Mouse (Mus musculus) midbrain, postnatal 0 days (tissue): ENCODE measurements around the gene Rhot1. TPM values are rescaled to one million over a fixed set of nuclear protein-coding genes. Genes with fewer than 3 reads are reported as not detected.

ENCODE experiments used
- ATAC-seq: fragments of 200-750 bp; cut with Nextera tagmentation; 2 replicates; pipeline ENCODE4 v1.8.0; 2017; ENCODE audit warnings: moderate number of reproducible peaks, mild to moderate bottlenecking, moderate TSS enrichment, moderate library complexity; ENCODE audit not compliant: low FRiP score
- DNase-seq: peaks from one replicate; pipeline ENCODE4 v3.0.0-alpha.2; 2015; ENCODE audit warnings: low spot score
- H3K27ac ChIP-seq: fragments of 300-500 bp; sonication (generic); 2 replicates; pipeline ENCODE4 v1.5.1; 2014; ENCODE audit warnings: low read depth, mild to moderate bottlenecking, low read length, mixed read lengths
- H3K27me3 ChIP-seq: fragments of 300-500 bp; sonication (generic); 2 replicates; pipeline ENCODE4 v1.6.1; 2014; ENCODE audit warnings: low read length, control low read depth, mixed read lengths; ENCODE audit not compliant: insufficient read depth
- H3K36me3 ChIP-seq: fragments of 300-500 bp; sonication (generic); 2 replicates; pipeline ENCODE4 v1.6.1; 2014; ENCODE audit warnings: low read length, control low read depth, mixed read lengths; ENCODE audit not compliant: insufficient read depth
- H3K4me1 ChIP-seq: fragments of 300-500 bp; sonication (generic); 2 replicates; pipeline ENCODE4 v1.6.1; 2014; ENCODE audit warnings: mild to moderate bottlenecking, control low read depth, antibody characterized with exemption, low read length, mixed read lengths; ENCODE audit not compliant: insufficient read depth
- H3K4me2 ChIP-seq: fragments of 300-500 bp; sonication (generic); 2 replicates; pipeline ENCODE4 v1.6.1; 2014; ENCODE audit warnings: low read depth, mild to moderate bottlenecking, low read length, mixed read lengths; ENCODE audit not compliant: poor library complexity, severe bottlenecking
- H3K4me3 ChIP-seq: fragments of 300-500 bp; sonication (generic); 2 replicates; pipeline ENCODE4 v1.5.1; 2014; ENCODE audit warnings: low read depth, mild to moderate bottlenecking, low read length, moderate library complexity
- H3K9ac ChIP-seq: fragments of 300-500 bp; sonication (generic); replicated peaks from 2 replicates; pipeline ENCODE4 v1.6.1; 2014; ENCODE audit warnings: mild to moderate bottlenecking, low read length, moderate library complexity, mixed read lengths; ENCODE audit not compliant: poor library complexity, severe bottlenecking
- H3K9me3 ChIP-seq: fragments of 300-500 bp; sonication (generic); 2 replicates; pipeline ENCODE4 v1.6.1; 2016; ENCODE audit warnings: low read length, control low read depth
- CTCF ChIP-seq: IDR thresholded peaks from 2 replicates; pipeline ENCODE4 v1.5.1; 2016; ENCODE audit warnings: antibody characterized with exemption, mild to moderate bottlenecking
- WGBS: fragments of 180-500 bp; shearing (Covaris S2); extraction: QIAGEN DNeasy Blood & Tissue Kit; methylation state at CpG from one replicate; pipeline ENCODE4 v1.1.7; 2014; 5-methylcytosine and 5-hydroxymethylcytosine counted together
- polyA plus RNA-seq: library from polyadenylated mRNA; unstranded; fragments of >200 nt; fragmentation: Nextera tagmentation; extraction: Ambion mirVana; gene quantifications from 2 replicates; pipeline ENCODE4 v1.2.1, GENCODE M21; 2015
- total RNA-seq: library from RNA; depleted of rRNA; stranded (reverse); fragments of >200 nt; gene quantifications from 2 replicates; pipeline ENCODE4 v1.2.3, GENCODE M21; 2014

The Rhot1 gene
- total and polyA plus RNA-seq, 2 experiments from 2014 or later: 55.1 to 69.5 TPM

GRCm38 (mm10) chr11:80238306-80238705 is 29.5 kb downstream of the Rhot1 start:
- Histone ChIP-seq H3K4me1 (no peaks in the 10 kb centered on the region), H3K27me3 (no peaks in the 10 kb centered on the region), H3K27ac (no peak overlapping the region), H3K4me3 (no peak overlapping the region), H3K36me3 (peaks cover 32% of the 10 kb centered on the region), H3K4me2 (no peak overlapping the region), H3K9me3 (no peaks in the 10 kb centered on the region), H3K9ac (no peak overlapping the region)
- 86% methylated on average over 4 of the region's 4 CpGs for WGBS
- ATAC-seq (no peak), DNase-seq (no peak)
- no peak for TF ChIP-seq CTCF

DNA sequence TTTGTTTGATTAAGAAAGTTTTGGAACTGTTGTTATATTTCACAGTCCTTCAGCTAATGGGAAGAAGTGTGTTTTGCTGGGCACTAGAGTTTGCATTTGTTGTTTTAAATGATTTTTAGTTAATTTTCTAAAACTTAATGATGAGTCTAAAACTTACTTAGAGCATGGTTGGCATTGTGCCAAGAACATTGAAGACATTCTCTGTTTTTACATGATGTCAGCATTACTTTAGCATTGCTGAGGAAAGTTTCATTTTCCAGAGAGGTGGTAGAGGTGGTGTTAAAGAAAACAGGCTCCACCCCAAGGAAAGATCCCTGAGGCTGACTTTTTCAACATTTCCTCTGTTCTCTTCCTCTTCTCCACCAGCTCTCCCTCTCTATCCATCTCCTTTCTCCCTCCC is 38.2 kb downstream of the Rhot1 start:
- H3K4me2 ChIP-seq: no peak overlapping the region
- H3K36me3 ChIP-seq: peaks cover 50% of the 10 kb centered on the region
- H3K4me3 ChIP-seq: no peak overlapping the region
- no peak overlapping the region for H3K9ac ChIP-seq
- no peak for TF ChIP-seq CTCF
- DNase-seq (no peak), ATAC-seq (no peak)
- H3K9me3 ChIP-seq: no peaks in the 10 kb centered on the region
- no peaks in the 10 kb centered on the region for H3K4me1 ChIP-seq
- no peak overlapping the region for H3K27ac ChIP-seq
- H3K27me3 ChIP-seq: no peaks in the 10 kb centered on the region

DNA sequence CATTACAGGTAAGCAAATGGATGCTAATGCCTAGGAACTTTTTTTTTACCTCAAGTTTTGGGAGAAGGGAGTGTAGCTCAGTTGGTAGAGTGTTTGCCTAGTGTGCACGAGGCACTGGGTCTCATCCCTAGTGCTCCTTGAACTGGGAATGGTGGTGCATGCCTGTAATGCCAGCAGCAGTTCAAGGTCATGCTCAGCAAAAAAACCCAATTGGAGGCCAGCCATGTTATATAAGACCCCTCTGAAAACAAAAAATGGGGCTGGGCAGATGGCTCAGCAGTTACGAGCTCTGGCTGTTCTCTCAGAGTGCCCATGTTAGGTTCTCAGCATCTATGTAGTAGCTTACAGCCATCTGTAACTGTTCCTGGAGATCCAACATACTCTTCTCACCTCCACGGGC is 39.7 kb downstream of the Rhot1 start:
- no peak for TF ChIP-seq CTCF
- no peak overlapping the region for H3K4me2 ChIP-seq

DNA sequence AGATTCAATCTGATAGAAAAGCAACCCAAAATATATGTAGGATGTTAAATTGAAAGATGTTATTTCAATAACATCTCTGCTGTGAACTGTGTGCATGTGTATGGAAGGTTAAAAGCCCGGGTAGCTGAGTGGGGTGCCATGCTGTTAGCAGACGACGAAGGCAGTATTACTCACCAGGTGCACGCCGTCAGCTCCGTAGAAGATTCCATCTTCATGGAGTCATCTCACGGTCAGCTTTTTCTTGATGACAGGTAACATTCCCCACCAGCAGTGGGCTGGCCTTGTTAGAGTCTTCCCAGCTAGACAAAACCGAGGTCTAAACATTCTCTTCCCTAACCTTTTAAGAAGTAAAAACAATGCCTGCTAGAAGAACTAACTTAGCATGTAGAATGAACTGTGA is 55.3 kb downstream of the Rhot1 start:
- Histone ChIP-seq H3K36me3 (peaks cover 25% of the 10 kb centered on the region), H3K9ac (no peak overlapping the region)
- 92% methylated on average over 8 of the region's 8 CpGs for WGBS

More for the DNA sequence above, 39.7 kb downstream of the Rhot1 start:
- Histone ChIP-seq H3K27me3 (no peaks in the 10 kb centered on the region), H3K27ac (no peak overlapping the region), H3K36me3 (peaks cover 43% of the 10 kb centered on the region), H3K9ac (no peak overlapping the region), H3K4me1 (no peaks in the 10 kb centered on the region), H3K4me3 (no peak overlapping the region), H3K9me3 (no peaks in the 10 kb centered on the region)
- DNase-seq (no peak), ATAC-seq (no peak)
- 92% methylated on average over 3 of the region's 3 CpGs for WGBS

GRCm38 (mm10) chr11:80271096-80271495 is 62.3 kb downstream of the Rhot1 start:
- 87% methylated on average over 5 of the region's 5 CpGs for WGBS
- TF ChIP-seq CTCF: no peak

More for the DNA sequence above, 55.3 kb downstream of the Rhot1 start:
- ATAC-seq: no peak
- no peaks in the 10 kb centered on the region for H3K27me3 ChIP-seq
- no peak overlapping the region for H3K4me3 ChIP-seq
- no peak overlapping the region for H3K4me2 ChIP-seq
- no peak for DNase-seq
- H3K4me1 ChIP-seq: no peaks in the 10 kb centered on the region
- TF ChIP-seq CTCF: no peak
- no peaks in the 10 kb centered on the region for H3K9me3 ChIP-seq
- H3K27ac ChIP-seq: no peak overlapping the region

DNA sequence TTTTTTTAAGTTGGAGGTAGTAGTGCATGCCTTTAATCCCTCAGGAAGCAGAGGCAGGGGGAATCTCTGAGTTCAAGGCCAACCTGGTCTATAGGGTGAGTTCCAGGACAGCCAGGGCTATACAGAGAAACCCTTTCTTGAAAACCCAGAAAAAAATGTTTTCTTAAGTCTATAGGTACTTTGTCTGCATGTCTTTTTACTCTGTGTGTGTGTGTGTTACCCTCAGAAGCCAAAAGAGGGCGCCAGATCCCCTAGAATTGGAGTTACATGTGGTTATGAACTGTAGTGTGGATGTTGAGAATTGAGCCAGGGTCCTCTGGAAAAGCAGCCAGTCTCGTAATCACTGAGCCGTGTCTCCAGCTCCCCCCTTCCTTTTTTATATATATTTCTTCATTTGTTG is 66.2 kb downstream of the Rhot1 start:
- WGBS: 68% methylated on average over 3 of the region's 3 CpGs
- DNase-seq: no peak
- no peak overlapping the region for H3K9ac ChIP-seq

More at GRCm38 (mm10) chr11:80271096-80271495, 62.3 kb downstream of the Rhot1 start:
- no peak overlapping the region for H3K9ac ChIP-seq
- no peak overlapping the region for H3K27ac ChIP-seq
- no peak for ATAC-seq
- no peaks in the 10 kb centered on the region for H3K4me1 ChIP-seq
- no peak overlapping the region for H3K4me3 ChIP-seq
- no peaks in the 10 kb centered on the region for H3K9me3 ChIP-seq
- no peaks in the 10 kb centered on the region for H3K27me3 ChIP-seq
- no peak overlapping the region for H3K4me2 ChIP-seq
- DNase-seq: no peak
- H3K36me3 ChIP-seq: peaks cover 10% of the 10 kb centered on the region

More for the DNA sequence above, 66.2 kb downstream of the Rhot1 start:
- H3K27ac ChIP-seq: no peak overlapping the region
- no peak overlapping the region for H3K4me2 ChIP-seq
- H3K36me3 ChIP-seq: no peaks in the 10 kb centered on the region
- H3K4me3 ChIP-seq: no peak overlapping the region
- no peaks in the 10 kb centered on the region for H3K4me1 ChIP-seq
- TF ChIP-seq CTCF: peak; percentile 26; the same call in 1 of the 2 replicates
- no peak for ATAC-seq
- no peaks in the 10 kb centered on the region for H3K27me3 ChIP-seq
- no peaks in the 10 kb centered on the region for H3K9me3 ChIP-seq
